Mouse (Mus musculus): ENCODE data around the gene Ffar3.

DNA sequence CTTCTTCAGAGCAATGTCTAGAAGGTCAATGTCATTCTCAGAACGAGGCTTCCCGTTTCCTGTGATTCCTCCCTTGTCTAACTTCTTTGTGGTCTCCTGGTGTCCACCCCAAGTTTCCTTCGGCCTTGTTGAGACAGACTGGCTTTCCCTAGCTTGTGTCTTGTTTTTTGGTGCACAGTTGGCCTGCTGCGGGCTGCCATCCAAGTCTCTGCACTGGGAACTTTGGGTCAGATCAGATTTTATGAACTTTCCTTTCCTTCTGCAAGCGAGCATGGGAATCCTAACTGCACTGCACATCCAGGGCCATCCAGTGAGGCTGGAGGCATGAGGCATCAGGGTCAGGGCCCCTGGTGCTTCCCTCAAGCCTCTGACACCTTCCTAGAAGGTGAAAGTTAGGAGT is 34.4 kb downstream of the Ffar3 start:
- no peak for TF ChIP-seq CTCF (IDR thresholded peaks at IDR 0.05; ENCODE audit: borderline replicate concordance, extremely low read depth, insufficient read depth, insufficient read length)
- no peak for TF ChIP-seq POLR2A (IDR thresholded peaks at IDR 0.05; ENCODE audit: borderline replicate concordance, extremely low read depth, insufficient read depth, insufficient read length, poor library complexity, severe bottlenecking)

Measured in brain, embryonic 14.5 days (tissue).